Mouse (Mus musculus): ENCODE data around the gene Phf23. TPM values are rescaled to one million over a fixed set of nuclear protein-coding genes. Genes with fewer than 3 reads are reported as not detected.

The Phf23 gene
- polyA plus RNA-seq, 1 experiment from 2014 or later, result 82.2 TPM

MicroRNA genes within 50 kb of the gene (microRNA counts, 519-probe panel; counts per million panel counts)
- microRNA mmu-miR-324-3p (110 counts per million, percentile 56 among the panel's probes with 10 or more counts), microRNA mmu-miR-324-5p (4,004 counts per million, percentile 75 among the panel's probes with 10 or more counts)

Small RNAs within 50 kb of the gene (microRNA-seq; reads per million reads assigned to microRNA genes)
- gene Gm44349, result not detected
- gene Mir324, result 4,299 reads per million, percentile 90 among the genes with 10 or more reads in this experiment

Other genes with a start within 250 kb of the Phf23 start
- 22.7 and 24.9 TPM in 2 replicates for gene Polr2a, start 237.1 kb upstream of the Phf23 start, polyA plus RNA-seq (2015; fragmentation: Nextera tagmentation; extraction: Ambion mirVana)
- gene Slc35g3, start 233.8 kb upstream of the Phf23 start, polyA plus RNA-seq (2015; fragmentation: Nextera tagmentation; extraction: Ambion mirVana), result 0.31 TPM in 1 of 2 replicates, not detected in the other
- 2.9 and 3.2 TPM in 2 replicates for gene Zbtb4, start 229.9 kb upstream of the Phf23 start, polyA plus RNA-seq (2015; fragmentation: Nextera tagmentation; extraction: Ambion mirVana)
- 0.83 and 0.85 TPM in 2 replicates for gene Chrnb1, start 199.8 kb upstream of the Phf23 start, polyA plus RNA-seq (2015; fragmentation: Nextera tagmentation; extraction: Ambion mirVana)
- gene Fgf11, start 193.9 kb upstream of the Phf23 start, polyA plus RNA-seq (2015; fragmentation: Nextera tagmentation; extraction: Ambion mirVana), result 3.4 and 4.4 TPM in 2 replicates
- 0.44 and 0.52 TPM in 2 replicates for gene Tmem102, start 190.2 kb upstream of the Phf23 start, polyA plus RNA-seq (2015; fragmentation: Nextera tagmentation; extraction: Ambion mirVana)
- not detected in 2 replicates for gene Gm39566, start 180.5 kb upstream of the Phf23 start, polyA plus RNA-seq (2015; fragmentation: Nextera tagmentation; extraction: Ambion mirVana)
- gene Spem2, start 177.3 kb upstream of the Phf23 start, polyA plus RNA-seq (2015; fragmentation: Nextera tagmentation; extraction: Ambion mirVana), result not detected in 2 replicates
- gene Spem1, start 173.6 kb upstream of the Phf23 start, polyA plus RNA-seq (2015; fragmentation: Nextera tagmentation; extraction: Ambion mirVana), result 0.51 and 0.64 TPM in 2 replicates
- gene Nlgn2, start 158.0 kb upstream of the Phf23 start, polyA plus RNA-seq (2015; fragmentation: Nextera tagmentation; extraction: Ambion mirVana), result 20.5 and 21.3 TPM in 2 replicates
- 329 and 331 TPM in 2 replicates for gene Tmem256, start 157.3 kb upstream of the Phf23 start, polyA plus RNA-seq (2015; fragmentation: Nextera tagmentation; extraction: Ambion mirVana)
- 55.0 and 56.3 TPM in 2 replicates for gene Plscr3, start 149.4 kb upstream of the Phf23 start, polyA plus RNA-seq (2015; fragmentation: Nextera tagmentation; extraction: Ambion mirVana)
- 0.27 and 0.31 TPM in 2 replicates for gene Tnk1, start 137.0 kb upstream of the Phf23 start, polyA plus RNA-seq (2015; fragmentation: Nextera tagmentation; extraction: Ambion mirVana)
- gene Tmem95, start 117.8 kb upstream of the Phf23 start, polyA plus RNA-seq (2015; fragmentation: Nextera tagmentation; extraction: Ambion mirVana), result not detected in 2 replicates
- gene Kctd11, start 114.4 kb upstream of the Phf23 start, polyA plus RNA-seq (2015; fragmentation: Nextera tagmentation; extraction: Ambion mirVana), result 1.3 and 1.7 TPM in 2 replicates
- 0.37 and 0.48 TPM in 2 replicates for gene Acap1, start 100.2 kb upstream of the Phf23 start, polyA plus RNA-seq (2015; fragmentation: Nextera tagmentation; extraction: Ambion mirVana)
- gene 2810408A11Rik, start 94.8 kb upstream of the Phf23 start, polyA plus RNA-seq (2015; fragmentation: Nextera tagmentation; extraction: Ambion mirVana), result 16.1 and 17.1 TPM in 2 replicates
- gene Neurl4, start 94.7 kb upstream of the Phf23 start, polyA plus RNA-seq (2015; fragmentation: Nextera tagmentation; extraction: Ambion mirVana), result 18.6 and 19.8 TPM in 2 replicates
- 81.9 and 87.0 TPM in 2 replicates for gene Gps2, start 81.9 kb upstream of the Phf23 start, polyA plus RNA-seq (2015; fragmentation: Nextera tagmentation; extraction: Ambion mirVana)
- gene Eif5a, start 73.8 kb upstream of the Phf23 start, polyA plus RNA-seq (2015; fragmentation: Nextera tagmentation; extraction: Ambion mirVana), result 1,160 and 1,188 TPM in 2 replicates
- 3.9 and 4.2 TPM in 2 replicates for gene Ybx2, start 60.0 kb upstream of the Phf23 start, polyA plus RNA-seq (2015; fragmentation: Nextera tagmentation; extraction: Ambion mirVana)
- gene Slc2a4, start 47.6 kb upstream of the Phf23 start, polyA plus RNA-seq (2015; fragmentation: Nextera tagmentation; extraction: Ambion mirVana), result 4.3 and 4.4 TPM in 2 replicates
- 0.32 and 1.1 TPM in 2 replicates for gene Cldn7, start 31.0 kb upstream of the Phf23 start, polyA plus RNA-seq (2015; fragmentation: Nextera tagmentation; extraction: Ambion mirVana)
- 22.9 and 23.8 TPM in 2 replicates for gene Ctdnep1, start 14.6 kb upstream of the Phf23 start, polyA plus RNA-seq (2015; fragmentation: Nextera tagmentation; extraction: Ambion mirVana)
- gene Elp5, start 13.3 kb upstream of the Phf23 start, polyA plus RNA-seq (2015; fragmentation: Nextera tagmentation; extraction: Ambion mirVana), result 156 and 158 TPM in 2 replicates
- gene Gabarap, start 4.6 kb upstream of the Phf23 start, polyA plus RNA-seq (2015; fragmentation: Nextera tagmentation; extraction: Ambion mirVana), result 611 and 625 TPM in 2 replicates
- 27.6 and 35.4 TPM in 2 replicates for gene Dvl2, start 4.8 kb downstream of the Phf23 start, polyA plus RNA-seq (2015; fragmentation: Nextera tagmentation; extraction: Ambion mirVana)
- 48.4 and 51.7 TPM in 2 replicates for gene Acadvl, start 19.6 kb downstream of the Phf23 start, polyA plus RNA-seq (2015; fragmentation: Nextera tagmentation; extraction: Ambion mirVana)
- gene Dlg4, start 21.2 kb downstream of the Phf23 start, polyA plus RNA-seq (2015; fragmentation: Nextera tagmentation; extraction: Ambion mirVana), result 34.9 and 37.2 TPM in 2 replicates
- gene Asgr1, start 58.3 kb downstream of the Phf23 start, polyA plus RNA-seq (2015; fragmentation: Nextera tagmentation; extraction: Ambion mirVana), result 0.97 and 1.1 TPM in 2 replicates
- gene Asgr2, start 96.9 kb downstream of the Phf23 start, polyA plus RNA-seq (2015; fragmentation: Nextera tagmentation; extraction: Ambion mirVana), result not detected in 2 replicates
- gene Mgl2, start 134.6 kb downstream of the Phf23 start, polyA plus RNA-seq (2015; fragmentation: Nextera tagmentation; extraction: Ambion mirVana), result 0.39 and 0.66 TPM in 2 replicates
- gene Clec10a, start 160.4 kb downstream of the Phf23 start, polyA plus RNA-seq (2015; fragmentation: Nextera tagmentation; extraction: Ambion mirVana), result 0.59 TPM in 2 replicates
- gene Slc16a11, start 217.0 kb downstream of the Phf23 start, polyA plus RNA-seq (2015; fragmentation: Nextera tagmentation; extraction: Ambion mirVana), result 1.9 and 2.4 TPM in 2 replicates
- 17.7 and 18.7 TPM in 2 replicates for gene Slc16a13, start 225.3 kb downstream of the Phf23 start, polyA plus RNA-seq (2015; fragmentation: Nextera tagmentation; extraction: Ambion mirVana)
- 3.9 and 4.3 TPM in 2 replicates for gene Bcl6b, start 234.0 kb downstream of the Phf23 start, polyA plus RNA-seq (2015; fragmentation: Nextera tagmentation; extraction: Ambion mirVana)
- 193 and 201 TPM in 2 replicates for gene 0610010K14Rik, start 242.1 kb downstream of the Phf23 start, polyA plus RNA-seq (2015; fragmentation: Nextera tagmentation; extraction: Ambion mirVana)
- gene Gm21988, start 244.1 kb downstream of the Phf23 start, polyA plus RNA-seq (2015; fragmentation: Nextera tagmentation; extraction: Ambion mirVana), result 15.0 and 15.8 TPM in 2 replicates
- gene Rnasek, start 244.1 kb downstream of the Phf23 start, polyA plus RNA-seq (2015; fragmentation: Nextera tagmentation; extraction: Ambion mirVana), result 289 and 304 TPM in 2 replicates